Mouse (Mus musculus): ENCODE results near the gene Arsa. TPM values are rescaled to one million over a fixed set of nuclear protein-coding genes. Genes with fewer than 3 reads are reported as not detected.
A peak's percentile ranks its signal among the peaks of the same experiment; 100 is the strongest.
"Not testable (repeated sequence)": the region's sequence is repeated elsewhere in the genome, so short reads cannot be mapped to it uniquely, and the experiment has no call there.

The Arsa gene
- polyA plus RNA-seq, 1 experiment from 2014 or later, result 71.1 TPM

DNA sequence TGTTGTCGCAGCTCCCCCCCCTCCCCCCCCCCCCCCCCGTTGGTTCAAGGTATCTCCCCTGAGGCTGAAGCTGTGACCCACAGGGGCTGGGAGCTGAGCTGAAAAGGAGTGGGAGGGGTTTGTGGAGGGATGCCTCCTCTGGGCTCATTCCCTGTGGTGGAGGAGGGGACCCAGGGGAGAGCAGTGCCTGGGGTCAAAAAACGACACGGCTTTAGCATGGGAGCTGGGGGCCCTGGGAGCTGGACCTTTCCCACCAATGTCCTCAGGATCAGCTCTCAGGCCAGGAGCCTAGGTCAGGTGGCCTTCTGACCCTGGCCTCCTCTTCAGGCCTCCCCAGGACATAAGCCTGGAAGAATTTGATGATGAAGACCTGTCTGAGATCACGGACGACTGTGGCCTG, 22.4 kb downstream of the Arsa start:
- no peak for ATAC-seq
- TF ChIP-seq CTCF (IDR thresholded peaks at IDR 0.05), result no peak
- DNase-seq (ENCODE audit: low read depth, low spot score), result no peak
- CTCF ChIA-PET, result interaction anchor here (0.9 kb wide), 1 partner anchor 10 kb away, joined by 3 read pairs; no protein-coding TSS in a partner anchor
- H3K27me3 ChIP-seq, result peaks cover 53% of the 10 kb centered on the region
- POLR2A ChIA-PET, result no interaction called here
- in situ Hi-C loops (cut with MboI; ENCODE audit: low pct_unique_long_range_greater_than_20kb), result no loop called here

DNA sequence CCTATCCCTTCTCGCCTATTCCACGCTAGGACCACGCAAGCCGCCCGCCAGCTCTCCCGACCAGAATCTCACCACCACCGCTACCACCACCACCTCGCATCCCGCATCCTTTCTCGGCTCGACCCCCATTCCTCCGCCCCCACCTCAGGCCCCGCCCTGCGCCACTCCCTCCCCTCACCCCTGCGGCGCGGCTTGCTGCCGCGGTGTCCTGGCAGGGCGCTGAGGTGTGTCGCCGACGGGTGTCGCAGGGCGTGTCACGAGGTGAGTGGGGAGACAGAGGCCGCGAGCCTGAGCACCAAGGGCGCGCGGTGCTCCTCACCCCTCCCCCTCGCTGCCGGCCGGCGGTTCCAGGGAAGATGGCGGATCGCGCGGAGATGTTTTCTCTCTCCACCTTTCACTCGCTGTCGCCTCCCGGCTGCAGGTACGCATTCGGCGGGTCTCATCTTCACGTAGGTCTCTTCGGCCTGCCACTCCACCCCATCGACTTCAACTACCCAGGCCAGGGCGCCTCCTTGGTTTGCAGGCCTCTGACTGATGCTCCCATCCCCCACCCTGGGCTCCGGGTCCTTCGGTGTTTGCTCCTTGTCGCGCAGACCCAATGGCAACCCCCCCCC, 23.3 kb downstream of the Arsa start, which contains the start of gene Mapk8ip2:
Mapk8ip2 (plus strand) TSS at position 49 of the 614 bp plus-strand sequence.
- ChIA-PET POLR2A (no interaction called here), CTCF (interaction anchor here (0.9 kb wide), 1 partner anchor 9 kb away, joined by 3 read pairs; no protein-coding TSS in a partner anchor)
- in situ Hi-C loops (cut with MboI; ENCODE audit: low pct_unique_long_range_greater_than_20kb), result no loop called here
- ATAC-seq, result no peak
- H3K27me3 ChIP-seq, result peaks cover 51% of the 10 kb centered on the region
- TF ChIP-seq CTCF (IDR thresholded peaks at IDR 0.05), result no peak
- no peak for DNase-seq (ENCODE audit: low read depth, low spot score)

DNA sequence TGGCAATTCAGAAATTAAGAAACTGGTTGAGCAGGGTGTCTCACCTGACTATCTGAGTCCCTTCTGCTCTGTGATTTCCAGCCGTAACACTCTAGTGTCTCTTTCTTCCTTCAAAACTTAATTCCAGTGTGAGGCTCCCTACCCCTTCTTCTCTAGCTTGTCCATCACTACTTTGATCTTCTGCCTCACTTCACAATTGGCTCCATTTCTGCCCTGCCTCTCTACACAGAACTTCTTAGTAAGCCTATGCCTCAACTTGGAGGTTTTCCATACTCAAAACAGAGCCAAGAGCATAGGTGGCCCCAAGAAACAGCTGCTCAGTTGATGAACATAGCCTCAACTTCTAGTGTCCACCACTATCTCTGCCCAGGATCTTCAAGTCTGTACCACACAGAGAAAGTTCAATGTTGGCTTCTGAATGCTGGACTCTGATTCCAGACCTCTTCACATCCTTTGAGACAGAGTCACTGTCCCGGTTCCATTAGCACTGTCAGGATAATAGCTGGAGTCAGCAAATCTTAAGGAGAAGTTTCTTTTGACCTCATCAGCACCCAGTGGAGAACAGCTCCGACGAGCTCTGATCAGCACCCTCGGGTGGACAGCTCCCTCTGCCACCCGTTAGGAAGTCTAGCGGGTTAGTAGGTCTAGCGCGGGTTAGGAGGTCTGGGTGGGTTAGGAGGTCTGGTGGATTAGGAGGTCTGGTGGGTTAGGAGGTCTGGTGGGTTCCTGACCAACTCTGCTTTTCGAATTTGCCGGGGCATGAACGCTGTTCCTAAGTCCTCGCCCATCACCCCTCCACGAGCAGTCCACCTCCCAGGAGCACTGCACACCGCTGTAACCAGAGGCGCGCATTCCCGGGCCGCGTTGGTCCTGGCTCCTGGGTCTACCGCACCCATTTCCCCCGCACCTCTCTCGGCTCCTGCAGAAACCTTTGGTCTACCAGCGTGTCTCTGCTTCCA, 24.0 kb downstream of the Arsa start:
- no peak for DNase-seq (ENCODE audit: low read depth, low spot score)
- TF ChIP-seq CTCF (IDR thresholded peaks at IDR 0.05), result no peak
- POLR2A ChIA-PET, result no interaction called here
- in situ Hi-C loops (cut with MboI; ENCODE audit: low pct_unique_long_range_greater_than_20kb), result no loop called here
- ATAC-seq, result peak; percentile 44
- CTCF ChIA-PET, result no interaction called here
- H3K27me3 ChIP-seq, result peaks cover 46% of the 10 kb centered on the region

DNA sequence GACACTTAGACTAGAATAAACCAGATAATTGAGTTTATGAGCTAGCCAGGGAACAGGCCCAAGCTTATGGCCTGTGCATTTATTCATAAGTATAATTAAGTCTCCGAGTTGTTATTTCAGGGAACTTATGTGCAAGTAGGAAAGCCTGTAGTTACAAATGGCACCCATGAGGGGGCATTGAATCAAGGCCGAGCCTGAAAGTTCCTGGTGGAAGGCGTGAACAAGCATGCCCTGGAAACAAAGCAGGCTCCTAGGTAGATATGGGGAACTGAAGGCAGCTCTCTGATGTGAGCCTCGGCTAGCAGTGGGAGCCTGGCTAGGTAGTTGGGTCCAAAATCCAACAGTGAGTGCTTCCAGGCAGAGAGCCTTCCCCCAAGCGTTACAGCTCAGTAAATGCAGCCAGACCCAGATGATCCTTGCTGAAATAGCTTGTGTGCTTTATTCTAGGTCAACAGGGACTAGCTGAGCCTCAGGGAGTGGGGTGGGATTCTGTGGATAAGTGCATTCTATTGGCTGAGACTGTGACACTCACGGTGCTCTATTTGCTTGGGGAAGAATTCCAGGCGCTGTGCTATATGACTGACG, 34.6 kb downstream of the Arsa start:
- in situ Hi-C loops (cut with MboI; ENCODE audit: low pct_unique_long_range_greater_than_20kb), result no loop called here
- peaks cover 10% of the 10 kb centered on the region for H3K27me3 ChIP-seq
- no peak for ATAC-seq
- DNase-seq (ENCODE audit: low read depth, low spot score), result no peak
- TF ChIP-seq CTCF (IDR thresholded peaks at IDR 0.05), result peak; percentile 41
- POLR2A ChIA-PET, result no interaction called here
- CTCF ChIA-PET, result interaction anchor here (1.2 to 1.3 kb wide), 3 partner anchors 13 to 32 kb away, joined by 3 to 4 read pairs (median 3); partner anchors contain the start of genes C730034F03Rik, Chkb and Gm44502

DNA sequence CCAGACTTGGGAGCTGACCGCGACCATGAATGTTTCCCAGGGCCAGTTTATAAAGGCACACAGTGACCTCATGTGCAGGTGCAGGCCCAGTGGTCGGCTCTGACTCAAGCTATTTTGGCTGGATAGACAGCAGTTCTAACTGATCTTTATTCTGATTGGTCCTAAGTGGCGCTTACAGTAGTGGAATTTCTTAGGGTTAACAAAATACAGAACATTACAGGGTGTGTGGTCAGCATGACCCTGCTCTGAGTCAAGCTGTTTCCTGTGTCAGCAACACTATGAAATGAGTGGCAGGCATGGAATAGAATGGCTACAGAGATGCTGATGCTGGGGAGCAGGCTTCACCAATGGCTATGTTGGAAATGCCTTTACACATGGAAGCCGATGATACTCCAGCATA, 41.3 kb downstream of the Arsa start:
- ATAC-seq (no peak), DNase-seq (ENCODE audit: low read depth, low spot score) (no peak)
- POLR2A ChIA-PET, result no interaction called here
- CTCF ChIA-PET, result interaction anchor here (1.3 kb wide), 1 partner anchor 32 kb away, joined by 3 read pairs; no protein-coding TSS in a partner anchor
- peaks cover under 1% of the 10 kb centered on the region for H3K27me3 ChIP-seq
- in situ Hi-C loops (cut with MboI; ENCODE audit: low pct_unique_long_range_greater_than_20kb), result no loop called here
- no peak for TF ChIP-seq CTCF (IDR thresholded peaks at IDR 0.05)

DNA sequence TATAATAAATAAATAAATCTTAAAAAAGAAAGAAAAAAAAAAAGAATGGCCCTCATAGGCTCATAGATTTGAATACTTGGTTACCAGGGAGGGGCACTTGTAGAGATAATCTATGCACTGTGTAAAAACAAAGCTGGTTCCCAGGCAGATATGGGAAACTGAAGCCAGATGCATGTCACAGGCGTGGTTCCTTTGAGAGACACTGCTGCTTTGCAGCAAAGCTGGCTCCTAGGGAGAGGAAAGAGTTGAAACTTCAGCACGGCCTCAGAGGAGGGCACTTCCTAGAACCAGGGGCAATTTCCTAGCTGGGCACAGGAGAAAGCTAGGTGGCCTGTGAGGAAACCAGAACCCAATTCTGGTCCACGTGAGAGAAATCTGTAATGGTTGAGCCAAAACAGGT, 43.1 kb downstream of the Arsa start:
- no peak for TF ChIP-seq CTCF (IDR thresholded peaks at IDR 0.05)
- ATAC-seq, result no peak
- no peak for DNase-seq (ENCODE audit: low read depth, low spot score)
- CTCF ChIA-PET, result no interaction called here
- in situ Hi-C loops (cut with MboI; ENCODE audit: low pct_unique_long_range_greater_than_20kb), result no loop called here
- H3K27me3 ChIP-seq, result no peaks in the 10 kb centered on the region
- POLR2A ChIA-PET, result no interaction called here

DNA sequence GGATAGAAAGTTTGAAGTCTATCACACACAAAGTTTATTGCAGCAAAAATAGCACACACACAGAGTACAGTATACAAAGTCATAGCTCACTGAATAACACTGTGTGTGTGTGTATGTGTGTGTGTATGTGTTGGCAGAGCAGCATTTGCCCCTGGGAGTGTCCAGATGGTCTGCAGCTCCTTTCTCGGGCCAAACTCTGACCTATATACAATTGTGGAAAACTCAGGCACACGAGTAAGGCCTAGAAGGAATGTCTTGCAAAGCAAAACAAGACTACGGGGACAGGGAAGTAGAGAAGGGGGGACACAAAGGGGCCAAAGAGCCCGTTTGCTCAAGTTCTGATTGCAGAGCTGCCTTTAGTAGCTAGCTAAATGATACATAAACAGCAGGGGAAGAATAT, 44.3 kb downstream of the Arsa start:
- POLR2A ChIA-PET, result no interaction called here
- in situ Hi-C loops (cut with MboI; ENCODE audit: low pct_unique_long_range_greater_than_20kb), result no loop called here
- DNase-seq (ENCODE audit: low read depth, low spot score) (no peak), ATAC-seq (no peak)
- TF ChIP-seq CTCF (IDR thresholded peaks at IDR 0.05), result no peak
- CTCF ChIA-PET, result no interaction called here
- H3K27me3 ChIP-seq, result no peaks in the 10 kb centered on the region

DNA sequence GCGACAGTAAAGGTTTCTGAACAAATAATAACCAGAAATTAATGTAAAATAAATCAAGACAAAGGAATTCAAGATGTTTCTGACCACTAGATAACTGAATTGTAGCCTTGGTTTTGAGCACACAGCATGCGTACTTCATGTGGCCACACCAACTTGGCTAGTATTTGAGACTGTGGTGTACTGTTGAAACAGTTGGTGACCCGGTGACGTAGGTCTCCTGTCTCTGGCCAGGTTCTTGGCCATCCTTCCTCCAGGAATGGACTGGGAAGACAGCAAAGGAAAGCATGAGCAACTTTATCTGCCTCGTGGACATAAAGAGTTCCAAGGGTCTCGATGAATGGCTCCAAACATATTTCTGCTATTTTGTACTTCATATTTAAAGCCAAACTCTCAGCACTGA, 45.4 kb downstream of the Arsa start:
- no peak for ATAC-seq
- ChIA-PET POLR2A (interaction anchor here (0.6 kb wide), 1 partner anchor 56 kb away, joined by 4 read pairs; no protein-coding TSS in a partner anchor), CTCF (no interaction called here)
- DNase-seq (ENCODE audit: low read depth, low spot score), result no peak
- in situ Hi-C loops (cut with MboI; ENCODE audit: low pct_unique_long_range_greater_than_20kb), result no loop called here
- no peak for TF ChIP-seq CTCF (IDR thresholded peaks at IDR 0.05)
- no peaks in the 10 kb centered on the region for H3K27me3 ChIP-seq

DNA sequence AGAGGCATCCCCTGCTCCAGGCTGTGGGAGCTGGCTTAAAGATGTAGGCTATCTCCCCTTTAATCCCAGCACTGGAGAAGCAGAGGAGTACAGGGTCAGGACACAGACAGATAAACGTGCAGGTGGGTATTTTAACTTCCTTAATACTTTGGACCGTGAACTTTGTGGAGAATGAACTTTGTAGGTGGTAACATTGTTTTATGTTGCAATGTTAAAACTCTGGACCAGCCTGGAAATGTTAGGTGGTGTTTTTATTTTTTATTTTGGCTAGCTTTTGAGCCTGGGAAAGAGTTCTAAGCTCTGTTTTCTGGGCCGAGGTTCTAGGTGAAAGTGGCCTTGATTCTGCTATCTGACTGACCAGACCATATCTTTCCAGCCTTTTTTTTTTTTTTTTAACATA, 46.0 kb downstream of the Arsa start:
- ATAC-seq, result no peak
- no peak for TF ChIP-seq CTCF (IDR thresholded peaks at IDR 0.05)
- no peaks in the 10 kb centered on the region for H3K27me3 ChIP-seq
- POLR2A ChIA-PET, result interaction anchor here (0.6 kb wide), 1 partner anchor 57 kb away, joined by 4 read pairs; no protein-coding TSS in a partner anchor
- CTCF ChIA-PET, result interaction anchor here (0.7 kb wide), 1 partner anchor 99 kb away, joined by 3 read pairs; no protein-coding TSS in a partner anchor
- no peak for DNase-seq (ENCODE audit: low read depth, low spot score)
- in situ Hi-C loops (cut with MboI; ENCODE audit: low pct_unique_long_range_greater_than_20kb), result no loop called here

DNA sequence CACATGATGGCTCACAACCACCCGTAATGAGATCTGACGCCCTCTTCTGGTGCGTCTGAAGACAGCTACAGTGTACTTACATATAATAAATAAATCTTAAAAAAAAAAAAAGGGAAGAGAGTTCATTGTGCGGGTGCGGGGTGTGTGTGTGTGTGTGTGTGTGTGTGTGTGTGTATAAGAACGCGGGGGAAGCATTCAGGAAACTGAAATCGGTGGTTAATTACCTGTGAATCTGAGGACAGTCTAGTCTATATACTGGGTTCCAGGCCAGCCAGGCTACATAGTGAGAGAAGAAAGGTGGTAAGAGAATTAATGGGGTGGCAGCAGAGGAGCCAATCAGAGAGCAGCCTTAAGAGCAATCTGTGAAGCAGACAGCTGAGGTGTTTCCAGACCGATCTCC, 46.5 kb downstream of the Arsa start:
- H3K27me3 ChIP-seq; in situ Hi-C loops (cut with MboI; ENCODE audit: low pct_unique_long_range_greater_than_20kb); DNase-seq (ENCODE audit: low read depth, low spot score); ATAC-seq: not testable (repeated sequence)
- ChIA-PET CTCF (interaction anchor here (0.7 to 1.0 kb wide), 2 partner anchors 83 to 100 kb away, joined by 3 read pairs; no protein-coding TSS in a partner anchor), POLR2A (interaction anchor here (0.6 kb wide), 1 partner anchor 37 kb away, joined by 3 read pairs; no protein-coding TSS in a partner anchor)
